Mouse (Mus musculus) heart, adult 8-10 months (tissue): ENCODE results near the gene P4ha1. TPM values are rescaled to one million over a fixed set of nuclear protein-coding genes. Genes with fewer than 3 reads are reported as not detected.
A peak's percentile ranks its signal among the peaks of the same experiment; 100 is the strongest.
"Not testable (repeated sequence)": the region's sequence is repeated elsewhere in the genome, so short reads cannot be mapped to it uniquely, and the experiment has no call there.

Source experiments
- DNase-seq: peaks from one replicate; pipeline ENCODE4 v3.0.0; 2022; ENCODE audit warnings: low spot score
- total RNA-seq, 4 experiments: library from RNA; stranded (reverse); gene quantifications; 2 replicates each; pipeline ENCODE4 v1.2.4; 2022

Gene P4ha1
- total RNA-seq = 10 to 100 TPM; 32.4 to 59.3 (median 44.0) TPM

DNA sequence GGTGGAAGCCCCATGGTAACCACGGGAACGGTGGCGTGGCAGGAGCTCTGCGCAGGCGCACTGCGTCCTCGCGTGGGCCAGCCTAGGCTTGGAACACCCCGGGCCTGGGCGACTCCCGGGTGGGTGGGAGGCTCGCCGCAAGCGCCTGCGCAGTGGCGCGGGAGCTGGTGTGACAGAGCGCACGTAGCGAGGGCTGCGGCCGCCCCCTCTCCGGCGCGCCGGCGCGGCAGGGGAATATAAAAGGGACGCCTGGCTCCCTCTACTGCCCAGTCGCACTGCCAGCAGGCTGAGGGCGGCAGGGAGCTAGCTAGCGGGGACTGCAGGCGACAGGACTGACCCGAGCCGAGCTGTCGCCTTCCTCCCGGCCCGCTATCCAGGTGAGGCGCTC lies at the start of gene P4ha1:
TSS of gene P4ha1 (plus strand) at position 197 of the 388 bp plus-strand sequence.
- DNase-seq = peak; percentile 98

DNA sequence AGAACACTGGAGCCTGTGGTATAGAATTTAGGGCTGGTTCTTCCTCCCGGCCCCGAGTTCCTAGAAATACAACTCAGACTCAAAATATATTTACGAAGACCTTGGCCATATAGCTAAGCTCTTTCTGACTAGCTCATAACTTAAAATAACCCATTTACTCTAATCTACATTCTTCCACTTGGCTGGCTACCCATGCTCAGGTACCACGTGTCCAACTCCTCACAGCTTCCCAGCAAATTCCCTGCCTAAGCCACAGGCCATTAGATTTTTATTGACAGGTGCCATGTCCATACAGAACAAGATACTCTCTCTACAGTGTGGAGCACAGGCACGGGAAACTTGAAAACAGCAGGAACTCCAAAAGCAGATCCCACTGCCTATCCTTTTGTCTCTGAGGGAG lies 47.4 kb upstream of the P4ha1 start:
- no peak for DNase-seq

DNA sequence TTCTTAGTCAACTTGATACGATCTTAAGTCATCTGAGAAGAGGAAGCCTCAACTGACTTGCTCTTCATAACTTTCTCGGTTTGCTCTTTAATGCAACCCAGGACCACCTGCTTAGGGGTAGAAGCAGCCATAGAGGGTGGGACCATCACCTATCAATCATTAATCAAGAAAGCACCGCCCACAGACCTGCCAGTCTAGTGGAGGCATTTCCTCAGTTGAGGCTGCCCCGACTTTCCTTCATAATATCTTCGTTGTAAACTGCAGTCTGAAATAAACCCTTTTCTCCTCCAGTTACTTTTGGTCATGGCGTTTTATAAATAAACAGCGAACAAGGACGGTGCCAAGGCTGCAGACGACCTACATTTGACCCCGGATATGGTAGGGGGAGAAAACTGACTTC lies 46.0 kb upstream of the P4ha1 start:
- no peak for DNase-seq

GRCm38 (mm10) chr10:59277729-59278475 lies 45.2 kb upstream of the P4ha1 start:
- no peak for DNase-seq

DNA sequence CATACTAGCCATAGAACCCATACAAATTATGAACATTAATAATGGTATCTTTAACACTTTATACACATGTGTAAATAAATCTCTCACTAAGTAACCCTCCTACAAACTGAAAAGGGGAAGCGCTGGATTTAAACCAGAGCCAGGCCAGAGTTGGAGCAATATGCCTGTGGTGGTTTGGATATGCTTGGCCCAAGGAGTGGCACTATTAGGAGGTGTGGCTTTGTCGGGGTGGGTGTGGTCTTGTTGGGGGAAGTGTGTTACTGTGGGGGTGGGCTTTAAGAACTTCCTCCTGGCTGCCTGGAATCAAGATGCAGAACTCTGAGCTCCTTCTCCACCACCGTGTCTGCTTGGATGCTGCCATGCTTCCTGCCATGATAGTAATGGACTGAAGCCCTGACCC lies 39.9 kb upstream of the P4ha1 start:
- no peak for DNase-seq

- DNase-seq = no peak
Observed at GRCm38 (mm10) chr10:59283749-59284148, 39.3 kb upstream of the P4ha1 start.

GRCm38 (mm10) chr10:59285530-59285929 lies 37.6 kb upstream of the P4ha1 start:
- no peak for DNase-seq

DNA sequence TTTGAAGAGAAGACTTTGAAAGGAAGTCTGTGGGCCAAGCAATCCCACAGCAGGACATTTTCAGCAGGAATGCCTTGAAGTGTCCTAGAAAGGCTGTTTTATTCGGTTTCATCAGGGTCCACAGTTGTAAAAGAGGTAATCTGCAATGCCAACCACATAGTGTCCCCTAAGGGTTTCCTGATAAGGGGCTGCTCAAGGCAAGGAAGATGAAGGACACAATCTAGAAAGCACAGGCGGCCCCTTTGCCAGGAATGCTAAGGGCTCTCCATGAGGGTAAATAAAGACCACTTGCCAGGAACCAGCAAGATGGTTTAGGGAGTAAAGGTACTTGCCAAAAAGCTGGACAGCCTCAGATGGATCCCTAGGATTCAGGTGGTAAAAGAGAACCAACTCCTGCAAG lies 35.8 kb upstream of the P4ha1 start:
- no peak for DNase-seq

DNA sequence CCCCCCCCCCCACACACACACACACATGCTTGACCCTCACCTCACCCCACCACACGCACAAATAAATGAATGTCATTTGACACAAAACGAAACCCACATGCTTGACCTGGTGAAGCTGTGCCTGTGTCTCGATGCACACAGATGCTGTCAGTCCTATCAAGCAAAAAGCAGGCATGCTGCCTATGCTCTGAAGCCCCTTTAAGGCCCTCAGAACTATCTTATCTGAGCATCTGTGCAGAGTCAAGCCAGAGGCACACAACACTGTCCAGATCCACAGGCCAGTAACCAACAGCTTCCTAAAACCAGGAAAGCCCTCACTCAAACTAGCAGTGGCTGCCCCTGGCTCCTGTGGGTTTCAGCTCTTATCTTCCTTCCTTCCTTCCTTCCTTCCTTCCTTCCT lies 35.4 kb upstream of the P4ha1 start:
- DNase-seq = no peak

DNA sequence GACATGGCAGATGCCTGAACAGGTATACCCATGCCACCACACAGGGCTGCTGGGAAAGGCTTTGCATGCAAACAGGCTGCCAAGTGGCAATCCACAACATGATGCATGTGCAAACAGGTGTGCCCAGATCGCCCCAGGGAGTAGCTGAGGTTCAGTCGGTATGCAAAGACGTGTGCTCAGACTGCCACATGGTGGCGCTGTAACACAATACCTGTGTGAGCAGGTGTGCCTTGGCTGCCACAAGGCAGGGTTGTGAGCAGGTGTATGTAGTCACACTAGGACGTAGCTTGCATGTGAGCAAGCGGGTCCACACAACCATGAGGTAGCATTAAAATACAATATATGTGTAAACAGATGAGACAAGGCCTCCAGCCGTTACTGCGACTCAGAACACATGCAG lies 34.0 kb upstream of the P4ha1 start:
- DNase-seq = no peak

- DNase-seq = no peak
Observed at GRCm38 (mm10) chr10:59291536-59291935, 31.6 kb upstream of the P4ha1 start.

GRCm38 (mm10) chr10:59292079-59292478 lies 31.0 kb upstream of the P4ha1 start:
- no peak for DNase-seq

DNA sequence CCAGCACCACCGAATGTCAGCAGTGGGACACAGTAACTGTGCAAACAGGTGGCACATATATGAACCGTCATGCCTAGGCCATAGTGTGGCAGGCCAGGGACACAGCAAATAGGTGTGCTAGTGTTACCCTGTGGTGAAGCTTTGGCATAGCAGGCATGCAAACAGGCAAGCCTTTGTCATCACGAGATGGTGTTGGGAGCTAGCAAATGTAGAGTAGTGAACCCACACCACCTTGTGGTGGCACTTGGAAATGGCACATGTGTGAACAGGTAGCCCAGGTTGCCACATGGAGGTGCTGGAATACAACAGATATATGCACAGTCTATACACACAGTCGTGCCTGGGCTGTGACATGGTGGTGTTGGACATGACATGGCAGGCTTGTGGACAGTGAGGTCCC lies 30.5 kb upstream of the P4ha1 start:
- peak; percentile 71 for DNase-seq

DNA sequence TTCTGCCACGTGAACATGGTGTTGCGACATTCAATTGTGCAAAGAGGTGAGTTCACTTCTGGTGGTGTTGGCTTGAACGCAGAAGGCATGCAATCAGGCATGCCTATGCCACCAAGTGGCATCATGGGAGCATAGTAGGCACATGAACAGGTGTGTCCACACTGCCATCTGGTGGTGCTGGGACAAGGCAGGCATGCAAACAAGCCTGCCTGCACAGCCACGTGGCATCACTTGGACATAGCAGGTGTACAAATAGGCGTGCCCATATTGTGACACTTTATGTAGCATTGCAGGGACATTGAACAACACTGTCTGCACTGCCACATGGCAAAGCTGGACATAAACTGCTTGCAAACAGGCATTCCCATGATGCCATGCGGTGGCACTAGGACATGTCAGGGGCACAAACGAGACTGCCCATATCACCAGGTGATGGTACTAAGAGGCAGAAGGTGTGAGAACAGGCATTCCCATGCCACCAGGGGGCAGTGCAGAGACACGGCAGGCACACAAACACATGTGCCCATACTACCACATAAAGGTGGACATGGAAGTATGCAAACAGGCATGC lies 27.8 kb upstream of the P4ha1 start:
- peak; percentile 43 for DNase-seq

GRCm38 (mm10) chr10:59296261-59296660 lies 26.8 kb upstream of the P4ha1 start:
- peak; percentile 65 for DNase-seq

DNA sequence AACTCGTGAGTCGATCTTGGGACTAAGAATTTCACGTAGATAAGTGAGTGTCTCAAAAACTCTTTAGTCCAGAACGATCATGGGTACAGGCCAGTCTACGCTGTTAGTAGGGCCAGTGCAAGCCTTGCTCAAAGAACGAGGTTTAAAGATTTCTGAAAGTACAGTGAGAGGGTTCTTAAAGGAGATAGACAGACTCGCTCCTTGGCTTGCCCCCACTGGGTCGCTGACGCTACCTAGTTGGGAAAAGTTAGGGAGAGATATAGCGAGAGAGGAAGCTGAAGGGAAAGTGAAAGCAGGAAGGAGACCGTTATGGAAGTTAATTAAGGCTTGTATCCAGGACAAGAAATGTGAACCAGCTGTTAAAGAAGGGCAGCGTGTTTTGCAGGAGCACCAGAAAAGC lies 20.4 kb upstream of the P4ha1 start:
- DNase-seq = not testable (repeated sequence)

- no peak for DNase-seq
Observed at GRCm38 (mm10) chr10:59308993-59309715, 13.9 kb upstream of the P4ha1 start.

GRCm38 (mm10) chr10:59310124-59310523 lies 13.0 kb upstream of the P4ha1 start:
- no peak for DNase-seq

GRCm38 (mm10) chr10:59310691-59311457 lies 12.2 kb upstream of the P4ha1 start:
- peak; percentile 70 for DNase-seq

- DNase-seq = no peak
Observed at GRCm38 (mm10) chr10:59311881-59312280, 11.2 kb upstream of the P4ha1 start.

GRCm38 (mm10) chr10:59321112-59321511 lies 2.0 kb upstream of the P4ha1 start:
- no peak for DNase-seq

DNA sequence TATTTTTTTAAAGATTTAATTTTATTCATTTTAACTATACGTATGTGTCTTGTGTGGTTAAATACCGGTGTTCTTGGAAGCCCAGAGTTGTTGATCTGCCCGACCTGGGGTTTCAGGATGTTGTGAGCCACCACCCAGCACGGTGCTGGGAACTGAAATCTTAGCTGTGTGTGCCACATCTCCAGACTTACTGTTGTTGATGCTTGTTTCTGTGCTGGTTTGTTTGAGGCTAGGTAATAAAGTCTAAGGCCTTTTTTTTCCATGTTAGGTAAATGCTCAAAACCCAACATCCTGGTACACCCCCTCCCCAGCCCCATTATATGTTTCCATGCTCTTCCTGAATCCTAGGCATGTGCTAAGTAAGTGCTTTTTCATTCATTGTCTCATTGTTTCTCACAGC lies 825 bp upstream of the P4ha1 start:
- DNase-seq = no peak
